Mouse (Mus musculus) naive thymus-derived CD4-positive, alpha-beta T cell, adult 2 months (primary cell): ENCODE results near the gene Hist3h2ba.

Experiments
- DNase-seq: peaks from one replicate; pipeline ENCODE4 v3.0.0-alpha.2; 2011; ENCODE audit warnings: low read depth

The Hist3h2ba gene

DNA sequence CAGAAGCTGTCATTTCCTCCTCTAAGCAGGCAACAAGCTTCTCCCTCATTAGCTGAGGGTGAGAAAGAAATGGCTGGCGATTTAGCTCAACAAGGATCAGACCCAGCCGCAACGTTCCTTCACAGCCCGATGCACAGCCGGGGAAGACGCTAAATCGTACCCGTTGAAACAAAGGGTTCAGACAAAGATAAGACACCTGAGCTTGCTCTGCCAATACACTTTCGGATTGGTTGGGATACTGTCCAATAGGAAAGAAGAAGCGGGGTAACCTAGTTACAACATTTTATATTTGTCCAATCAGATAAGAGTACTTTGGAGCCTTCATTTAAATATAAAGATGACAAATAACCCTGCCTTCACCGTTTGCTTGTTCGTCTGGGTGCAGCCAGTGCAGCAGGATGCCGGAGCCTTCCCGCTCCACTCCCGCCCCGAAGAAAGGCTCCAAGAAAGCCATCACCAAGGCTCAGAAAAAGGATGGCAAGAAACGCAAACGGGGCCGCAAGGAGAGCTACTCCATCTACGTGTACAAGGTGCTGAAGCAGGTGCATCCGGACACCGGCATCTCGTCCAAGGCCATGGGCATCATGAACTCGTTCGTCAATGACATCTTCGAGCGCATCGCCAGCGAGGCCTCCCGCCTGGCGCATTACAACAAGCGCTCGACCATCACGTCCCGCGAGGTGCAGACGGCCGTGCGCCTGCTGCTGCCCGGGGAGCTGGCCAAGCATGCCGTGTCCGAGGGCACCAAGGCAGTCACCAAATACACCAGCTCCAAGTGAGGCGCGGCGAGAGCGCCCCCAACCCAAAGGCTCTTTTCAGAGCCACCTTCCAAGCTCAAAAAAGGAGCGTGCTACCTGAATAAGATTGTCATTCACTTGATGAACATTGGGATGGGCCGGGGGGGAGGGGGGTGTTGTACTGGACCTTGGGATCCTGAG is at the start of gene Hist3h2ba:
Gene Hist3h2ba, plus strand, starts transcription at position 379 of the 938 bp plus-strand sequence.
- DNase-seq: peak; percentile 89

DNA sequence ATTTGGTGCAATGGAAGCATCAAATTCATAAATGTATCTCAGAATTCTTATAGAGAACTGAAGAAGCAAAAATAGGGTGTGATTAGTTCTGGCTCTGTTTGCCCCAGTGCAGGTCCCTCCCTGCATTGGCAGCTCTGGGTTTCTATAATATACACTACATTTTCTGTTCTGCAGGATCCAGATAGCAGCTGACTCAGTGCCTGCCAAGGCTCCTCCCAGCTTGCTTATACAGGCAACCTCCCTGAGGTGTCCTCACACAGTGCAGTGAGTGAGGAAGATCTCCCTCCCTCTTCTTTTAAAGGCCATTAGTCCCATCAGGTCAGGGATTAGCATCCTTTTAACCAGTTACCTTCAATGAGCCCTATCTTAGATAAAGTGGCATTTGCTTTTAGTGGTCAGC is 47.6 kb upstream of the Hist3h2ba start:
- no peak for DNase-seq

DNA sequence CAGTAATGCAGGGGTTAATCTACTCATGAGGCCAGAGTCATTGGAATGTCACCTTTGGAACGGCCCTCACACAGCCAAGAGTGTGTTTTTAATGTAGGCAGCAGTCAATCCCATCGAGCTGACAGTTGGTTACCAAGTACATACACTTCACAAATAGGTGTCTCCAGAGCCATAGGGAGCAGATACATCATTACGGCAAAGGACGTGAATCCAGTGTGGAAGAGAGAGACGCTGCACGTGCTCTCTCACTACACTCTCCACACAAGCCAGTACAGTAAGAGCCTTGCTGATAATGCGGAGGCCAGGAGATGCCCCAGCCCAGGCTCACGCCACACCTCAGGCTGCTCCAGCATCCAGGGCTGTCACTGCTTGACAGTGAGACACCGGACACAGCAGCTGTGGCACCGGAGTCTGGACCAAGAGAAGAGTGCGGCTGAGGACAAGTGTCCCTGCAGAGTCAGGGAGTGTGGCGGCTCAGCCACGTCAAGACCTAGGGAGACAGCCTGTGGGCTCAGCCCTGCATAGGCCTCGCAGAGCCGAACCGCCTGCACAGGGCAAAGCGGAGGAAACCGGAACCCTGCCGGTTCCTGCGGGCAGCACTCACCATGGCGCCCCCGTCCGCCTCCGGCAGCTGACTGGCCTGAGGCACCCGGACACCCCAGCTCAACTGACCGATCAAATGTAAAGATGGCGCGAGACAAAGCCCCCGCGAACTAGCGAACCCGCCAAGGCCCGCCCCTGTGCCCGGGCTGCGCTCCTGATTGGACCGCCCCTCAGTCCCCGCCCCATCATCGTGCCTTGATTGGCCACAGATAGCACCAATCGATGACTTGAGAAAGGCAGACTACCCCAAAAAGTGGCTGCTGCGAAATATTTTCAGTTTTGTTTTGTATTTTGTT is 45.0 kb upstream of the Hist3h2ba start, which contains the start of gene Zfp39:
Gene Zfp39, minus strand, starts transcription at position 715 of the 899 bp plus-strand sequence.
- DNase-seq: peak; percentile 95

DNA sequence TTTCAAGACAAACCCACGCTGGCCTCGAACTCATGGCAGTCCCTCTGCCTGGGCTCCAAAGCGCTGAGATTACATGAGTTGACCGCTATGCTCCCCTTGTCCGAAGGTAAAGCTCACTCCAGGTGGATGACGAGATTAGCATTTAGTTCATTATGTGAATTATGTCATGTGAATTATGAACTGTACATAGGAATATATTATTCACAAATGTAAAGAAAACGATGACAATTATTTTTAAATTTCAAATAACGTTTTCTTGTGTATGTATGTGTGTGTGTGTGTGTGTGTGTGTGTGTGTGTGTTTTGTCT is 44.4 kb upstream of the Hist3h2ba start:
- no peak for DNase-seq

DNA sequence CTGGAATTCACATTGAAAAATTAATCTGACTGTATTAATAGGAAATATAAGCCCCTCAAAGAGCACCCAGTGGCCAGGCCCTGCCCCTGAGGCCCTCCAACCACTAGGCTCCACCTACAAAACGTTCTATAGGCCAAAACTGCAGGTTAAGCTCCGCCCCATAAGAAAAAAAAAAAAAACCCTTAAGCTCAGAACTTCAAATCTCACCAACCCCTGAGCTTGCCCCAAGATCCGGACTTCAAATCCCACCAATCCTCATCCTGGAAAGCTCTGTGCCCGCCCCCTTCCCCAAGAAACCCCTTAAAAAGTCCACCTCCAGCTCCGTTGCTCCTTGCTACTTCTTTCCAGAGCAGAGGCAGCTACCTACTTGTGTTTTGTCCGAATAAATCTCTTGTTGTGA is 43.9 kb upstream of the Hist3h2ba start:
- DNase-seq: no peak

DNA sequence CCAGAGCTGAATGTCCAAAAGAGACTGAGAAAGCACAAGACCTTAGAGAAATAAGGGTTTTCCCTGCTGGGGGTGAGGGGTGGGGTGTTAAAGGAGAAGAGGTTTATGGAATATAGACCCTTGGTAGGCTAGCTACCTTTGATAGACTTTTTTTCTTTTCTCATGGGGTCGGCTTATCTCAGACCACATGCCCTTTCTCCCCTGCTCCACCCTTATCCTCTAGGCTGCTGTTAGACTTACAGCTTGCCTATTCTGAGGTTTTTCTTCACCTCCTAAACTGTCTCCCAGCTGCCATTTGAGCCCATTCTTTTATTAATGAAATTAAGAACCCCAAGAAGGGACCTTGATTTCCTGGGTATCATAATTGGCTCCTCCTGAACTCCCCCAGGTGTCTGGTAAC is 34.9 kb upstream of the Hist3h2ba start:
- DNase-seq: no peak

DNA sequence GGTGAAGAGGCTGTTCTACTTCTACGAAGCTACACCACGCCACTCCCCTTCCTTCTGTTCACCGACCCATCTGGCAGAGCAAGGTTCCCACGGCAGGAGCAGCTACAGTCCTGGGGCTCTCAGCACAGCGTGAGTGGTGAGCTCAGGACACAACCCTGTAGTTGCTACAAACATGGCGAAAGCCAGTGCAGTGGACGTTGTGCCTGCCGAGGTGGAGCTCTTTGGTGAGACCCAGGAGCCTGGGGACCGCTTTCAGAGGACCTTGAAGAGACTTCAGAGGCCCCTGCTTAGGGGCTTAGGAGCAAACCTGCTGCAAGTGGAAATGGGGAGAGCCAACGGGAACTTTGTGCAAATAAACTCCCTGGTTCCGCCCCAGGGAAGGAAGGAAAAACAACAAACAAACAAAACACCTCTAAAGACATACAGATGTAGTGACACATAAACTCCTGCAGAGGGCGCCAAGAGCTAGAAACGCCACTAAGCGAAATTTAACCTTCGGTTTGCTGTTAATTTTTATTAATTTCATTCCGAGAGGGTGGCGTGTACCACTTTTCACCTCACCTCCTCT is 34.2 kb upstream of the Hist3h2ba start:
- DNase-seq: peak; percentile 75

DNA sequence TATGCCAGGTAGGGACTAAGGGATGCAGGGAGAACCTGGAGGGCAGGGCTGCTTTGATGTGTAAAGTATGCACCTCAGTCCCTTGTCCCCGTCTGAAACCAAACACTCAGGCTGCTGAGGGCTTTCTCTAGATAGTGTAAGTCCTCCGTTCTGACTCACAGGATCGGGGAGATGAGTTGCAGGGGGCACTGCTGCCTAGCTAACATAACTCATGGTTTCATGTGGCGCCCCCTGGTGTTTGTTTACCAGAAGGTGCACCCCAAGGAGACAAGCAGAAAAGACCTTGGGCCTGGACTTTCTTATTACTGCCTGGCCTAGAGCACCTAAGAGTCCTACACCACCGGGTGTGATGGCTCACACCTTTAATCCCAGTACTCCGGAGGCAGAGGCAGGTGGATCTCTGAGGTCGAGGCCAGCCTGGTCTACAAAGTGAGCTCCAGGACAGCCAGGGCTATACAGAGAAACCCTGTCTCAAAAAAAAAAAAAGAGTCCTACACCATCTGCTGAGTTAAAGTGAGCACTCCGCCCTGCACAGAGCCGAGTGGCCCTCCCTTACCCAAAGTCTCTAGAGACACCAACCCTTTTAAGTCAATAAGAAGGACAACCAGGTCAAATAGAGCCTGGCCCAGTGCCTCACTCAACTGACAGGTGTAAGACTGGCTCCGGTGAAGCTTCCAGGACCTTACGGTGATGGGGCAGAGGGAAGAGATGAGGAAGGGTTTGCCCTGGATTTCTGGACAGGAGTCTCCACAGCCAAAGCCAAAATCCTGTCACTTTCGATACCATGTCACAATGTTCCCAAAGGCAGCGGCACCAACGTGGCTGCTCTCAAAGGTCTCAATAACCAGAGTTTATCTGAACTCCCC is 31.6 kb upstream of the Hist3h2ba start:
- peak; percentile 86 for DNase-seq

DNA sequence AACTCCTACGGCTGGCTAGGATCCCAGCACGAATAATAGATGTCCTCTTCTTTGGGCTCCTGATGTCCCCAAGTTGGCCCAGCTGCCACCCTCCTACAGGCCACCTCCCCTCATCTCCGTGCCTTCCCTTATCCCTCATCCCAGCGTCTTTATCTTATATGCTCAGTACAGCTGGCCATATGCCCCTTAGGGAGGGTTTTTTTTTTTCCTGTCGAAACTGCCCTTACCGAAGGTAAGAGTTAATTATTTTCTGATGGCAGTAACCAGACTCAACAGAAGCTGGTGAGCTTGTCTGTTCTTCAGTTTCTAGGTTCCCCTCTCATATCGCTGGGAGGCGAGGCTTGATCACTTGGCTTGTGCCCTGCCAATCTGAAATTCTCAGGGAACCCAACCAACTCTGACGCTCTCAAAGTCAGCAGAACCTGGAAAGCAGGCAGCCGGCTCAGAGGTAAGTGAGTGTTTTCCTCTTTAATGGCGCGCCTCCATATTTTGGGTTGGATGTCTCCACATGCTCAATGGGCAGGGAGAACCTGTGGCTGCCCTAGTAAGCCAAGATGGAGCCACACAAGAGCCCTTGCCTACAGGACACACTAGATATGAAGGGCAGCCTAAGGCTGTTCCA is 30.9 kb upstream of the Hist3h2ba start, which contains the start of gene Btnl10:
Gene Btnl10, plus strand, starts transcription at position 164 of the 622 bp plus-strand sequence.
- no peak for DNase-seq

DNA sequence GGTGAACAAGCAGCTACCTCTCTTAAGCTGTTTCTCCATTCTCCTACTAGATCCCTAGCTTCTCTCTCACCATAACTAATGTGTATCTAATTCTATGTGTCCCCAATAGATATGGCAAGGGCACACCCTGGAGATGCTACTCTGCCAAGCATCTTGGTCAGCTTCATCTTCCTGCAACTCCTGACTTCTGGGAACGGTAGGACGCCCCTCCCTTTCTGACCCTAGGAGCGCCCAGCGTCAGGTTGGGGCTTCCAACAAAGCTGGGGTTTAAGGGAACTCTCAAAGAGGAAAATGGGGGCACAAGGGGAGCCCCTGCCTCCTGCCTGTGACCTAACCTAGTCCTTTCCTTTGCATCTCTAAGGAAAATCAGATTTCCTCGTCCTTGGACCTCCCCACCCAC is 30.0 kb upstream of the Hist3h2ba start:
- no peak for DNase-seq

DNA sequence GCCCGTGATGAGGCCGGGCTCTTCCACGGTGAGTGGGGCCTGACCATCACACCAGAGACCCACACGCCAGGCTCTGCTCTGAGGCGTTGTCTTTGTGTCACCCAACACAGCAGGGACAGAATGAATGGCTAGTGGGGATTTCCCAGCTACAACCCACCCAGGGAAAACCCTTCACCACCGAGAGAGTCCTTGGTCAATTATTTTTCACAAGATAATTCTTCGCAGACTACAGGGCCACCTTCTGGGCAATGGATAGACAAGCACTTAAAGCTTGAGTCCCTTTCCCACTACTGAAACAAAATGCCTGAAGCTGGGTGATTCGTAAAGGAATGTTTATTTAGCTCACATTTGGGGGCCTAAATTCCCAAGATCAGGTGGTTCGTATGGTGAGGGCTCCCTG is 26.3 kb upstream of the Hist3h2ba start:
- DNase-seq: no peak

DNA sequence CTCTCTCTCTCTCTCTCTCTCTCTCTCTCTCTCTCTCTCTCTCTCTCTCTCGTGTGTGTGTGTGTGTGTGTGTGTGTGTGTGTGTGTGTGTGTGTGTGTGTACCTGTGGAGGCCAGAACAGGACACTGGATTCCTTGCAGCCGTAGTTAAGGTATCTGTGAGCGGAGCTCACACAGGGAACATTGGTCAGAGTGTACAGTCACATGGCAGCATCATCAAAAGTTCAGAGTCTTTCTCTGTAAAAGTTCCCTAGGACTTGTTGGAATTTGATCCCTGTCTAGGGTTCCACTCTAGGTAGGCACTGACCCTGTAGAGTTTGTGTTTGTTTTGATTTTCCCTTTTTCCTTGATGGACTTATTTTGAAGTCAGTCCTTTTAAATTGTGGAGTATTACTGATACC is 22.1 kb upstream of the Hist3h2ba start:
- no peak for DNase-seq

DNA sequence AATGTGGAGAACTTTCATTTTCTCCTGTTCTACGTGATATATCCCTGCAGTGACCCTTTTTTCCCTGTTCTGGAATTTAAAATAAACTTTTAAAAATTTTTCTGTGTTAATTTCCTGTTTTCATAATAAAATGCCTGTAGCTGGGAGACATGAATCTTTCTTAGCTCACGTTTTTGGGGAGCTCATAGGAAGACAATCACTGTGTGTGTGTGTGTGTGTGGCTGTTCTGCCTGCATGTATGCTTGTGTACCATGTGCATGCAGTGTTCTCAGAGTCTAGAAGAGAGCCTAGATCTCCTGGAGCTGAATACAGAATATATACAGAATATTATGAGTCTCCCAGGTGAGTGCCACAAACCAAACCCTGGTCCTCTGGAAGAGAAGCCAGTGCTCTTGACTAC is 21.7 kb upstream of the Hist3h2ba start:
- DNase-seq: no peak

DNA sequence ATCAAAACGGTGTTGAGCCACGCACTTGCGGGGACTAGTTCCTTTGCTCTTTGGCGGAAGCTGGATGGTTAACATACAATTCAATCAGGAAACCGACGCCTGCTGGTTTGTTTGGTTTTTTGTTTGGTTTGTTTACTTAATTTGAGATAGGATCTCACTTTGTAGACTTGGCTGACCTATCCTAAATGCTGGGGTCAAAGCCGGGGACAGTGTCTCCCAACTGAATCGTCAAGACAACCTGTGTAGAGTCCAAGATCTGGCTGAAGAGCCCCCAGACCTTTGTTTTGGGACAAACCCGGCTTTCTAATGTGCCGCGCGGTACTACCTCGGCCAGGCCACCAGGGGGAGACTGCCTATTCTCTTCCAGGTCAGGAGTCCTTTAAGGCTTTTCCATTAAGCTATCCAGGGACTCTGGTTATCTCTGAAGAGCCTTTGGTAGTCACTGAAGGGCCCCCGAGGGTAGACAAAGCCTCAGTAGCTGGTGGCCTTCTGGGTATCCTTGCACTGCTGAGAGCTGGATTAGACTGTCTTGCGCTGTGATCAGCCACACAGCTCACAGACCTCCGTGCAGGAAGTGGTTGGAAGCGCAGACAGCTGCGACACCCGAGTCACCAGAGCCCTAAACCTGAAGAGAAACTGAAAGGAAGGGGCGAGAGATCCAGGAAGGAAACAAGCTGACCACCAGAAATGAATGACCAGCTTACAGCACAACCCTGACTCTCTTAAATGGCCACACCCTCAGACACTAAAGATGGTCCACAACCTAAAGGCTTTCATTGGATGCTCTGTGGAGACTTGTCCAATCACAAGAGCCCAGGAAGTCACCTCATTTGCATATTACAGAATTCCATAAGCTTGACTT is 20.7 kb upstream of the Hist3h2ba start:
- peak; percentile 91 for DNase-seq

DNA sequence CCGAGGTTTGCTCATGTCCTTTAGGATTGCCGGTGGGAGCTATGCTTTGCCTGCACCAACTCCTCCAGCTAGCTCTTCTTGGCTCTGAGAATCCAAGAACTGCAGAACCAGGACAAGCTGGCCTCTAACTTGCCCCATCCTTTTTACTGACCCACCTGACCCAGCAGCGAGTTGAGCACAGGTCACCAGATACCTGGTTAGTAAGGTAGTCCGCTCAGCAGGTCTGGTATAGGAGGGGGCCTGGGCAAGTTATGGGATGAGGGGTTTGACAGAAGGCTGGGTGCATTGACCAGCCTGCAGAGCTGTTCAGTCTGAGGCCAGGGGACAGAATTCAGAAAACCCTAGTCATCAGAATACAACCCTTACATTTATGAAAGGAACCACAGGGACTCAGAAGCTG is 19.7 kb upstream of the Hist3h2ba start:
- DNase-seq: no peak

DNA sequence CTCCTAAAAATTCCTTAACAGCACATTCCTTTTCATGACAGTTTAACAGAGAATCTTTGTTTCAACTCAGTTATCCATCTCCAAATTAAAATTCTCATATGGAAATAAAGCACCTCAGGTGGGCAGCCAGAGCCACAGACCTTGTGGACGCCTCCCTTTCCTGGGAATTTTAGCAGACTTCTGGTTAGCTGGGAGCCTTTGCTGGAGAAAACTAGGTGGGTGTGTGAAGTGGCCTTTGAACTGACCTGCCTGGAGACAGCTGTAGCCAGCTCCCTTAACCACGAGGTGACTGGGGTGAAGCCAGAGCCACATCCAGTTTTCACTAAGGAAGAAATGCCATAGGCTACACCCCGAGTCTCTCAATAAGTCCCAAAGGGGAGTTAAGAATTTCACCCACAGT is 19.1 kb upstream of the Hist3h2ba start:
- DNase-seq: no peak

DNA sequence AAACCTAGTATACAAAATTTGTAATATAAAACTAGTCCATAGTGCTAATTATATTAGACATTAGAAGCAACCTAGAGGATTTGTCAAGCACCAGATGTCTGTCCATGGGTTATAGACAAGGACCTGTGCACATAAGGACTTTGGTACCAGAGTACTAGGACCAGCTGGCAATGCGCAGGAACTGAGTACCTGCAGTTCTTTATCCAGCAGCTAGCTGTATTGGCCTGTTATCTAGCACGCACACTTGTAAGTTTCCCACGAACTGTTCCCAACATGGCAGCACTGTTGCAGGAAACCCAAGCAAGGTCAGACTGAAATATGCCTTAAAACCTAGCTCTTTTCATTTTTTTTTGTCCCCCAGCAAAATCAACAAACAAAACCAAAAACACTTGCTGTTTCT is 18.5 kb upstream of the Hist3h2ba start:
- DNase-seq: no peak

DNA sequence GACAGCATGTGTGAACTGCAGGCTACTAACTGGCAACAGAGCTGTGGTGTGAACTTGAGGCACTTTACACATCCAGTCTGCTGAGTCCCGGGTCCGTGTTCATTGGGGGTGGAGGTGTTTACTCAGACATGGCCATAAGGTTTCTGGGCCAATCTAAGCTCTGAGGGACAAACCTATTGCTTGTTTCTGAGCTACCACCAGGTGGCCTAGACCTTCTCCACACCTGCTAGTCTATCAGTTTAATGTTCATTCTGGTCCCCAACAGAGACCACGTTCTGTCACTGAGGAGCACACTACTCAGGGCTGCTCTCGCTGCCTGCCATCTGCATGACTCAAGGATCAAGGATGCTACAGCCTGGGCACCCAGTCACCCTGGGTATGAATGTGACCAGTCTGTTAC is 17.1 kb upstream of the Hist3h2ba start:
- DNase-seq: peak; percentile 52

DNA sequence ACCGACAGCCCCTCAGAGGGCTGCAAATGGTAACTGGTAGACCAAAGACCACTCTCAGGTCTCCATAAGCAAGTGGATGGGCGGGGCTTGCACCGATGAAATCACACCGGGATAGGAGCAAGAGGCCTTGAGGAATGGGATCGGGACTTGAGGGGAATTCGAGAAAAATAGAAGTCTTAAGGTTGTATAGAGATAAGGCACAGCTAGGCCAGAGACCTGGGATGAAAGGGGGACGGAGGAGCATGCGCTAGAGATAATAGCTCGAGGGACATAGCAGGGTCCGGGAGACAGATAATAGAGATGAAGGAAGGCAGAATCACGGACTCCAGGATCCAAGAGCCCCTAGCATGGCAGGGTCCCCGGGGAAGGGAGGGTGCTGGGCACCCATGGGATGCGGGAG is 10.8 kb upstream of the Hist3h2ba start:
- DNase-seq: no peak
